Mouse (Mus musculus): ENCODE results near the gene Zbbx. TPM values are rescaled to one million over a fixed set of nuclear protein-coding genes. Genes with fewer than 3 reads are reported as not detected.

Zbbx gene
- polyA plus RNA-seq (2012; rRNA removed): not detected in 2 replicates

DNA sequence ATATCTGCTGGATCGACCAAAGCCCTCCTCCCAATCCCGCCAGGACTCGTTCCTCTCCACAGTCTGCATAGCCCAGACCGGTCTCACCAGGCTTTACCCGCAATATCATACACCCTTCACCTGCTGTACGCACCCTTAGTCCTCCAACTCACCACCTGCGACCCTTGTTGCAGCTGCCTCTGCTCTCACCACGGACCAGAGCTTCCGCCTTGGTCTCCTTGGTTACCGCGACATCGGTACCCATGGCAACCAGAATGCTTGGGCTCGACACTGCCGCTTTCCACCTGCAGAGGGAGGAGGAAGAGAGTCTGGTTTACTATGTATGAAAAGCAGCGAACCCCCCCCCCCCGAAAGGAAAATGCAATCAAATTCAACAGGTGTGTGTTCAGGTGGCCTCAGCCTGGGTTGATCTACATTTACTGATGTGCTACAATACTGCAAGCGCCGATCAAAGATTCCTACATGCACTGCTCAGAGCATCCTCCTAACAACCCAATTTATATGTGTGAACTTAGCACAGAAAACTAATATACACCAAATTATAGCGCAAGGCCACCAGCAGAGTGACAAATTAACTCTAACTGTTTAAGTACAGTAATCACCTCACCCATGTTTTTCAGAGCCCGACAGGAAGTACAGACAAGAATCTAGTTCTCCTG is at the start of gene Zbbx:
Gene Zbbx (minus strand): TSS at position 197 of the 659 bp plus-strand sequence.

Other genes starting within 250 kb of the Zbbx start
- not detected in 2 replicates for gene Serpini2, start 105.0 kb upstream of the Zbbx start, polyA plus RNA-seq (2012; rRNA removed)

All from stomach, adult 2 months (tissue).